Mouse (Mus musculus): ENCODE data around the gene Mob1a. TPM values are rescaled to one million over a fixed set of nuclear protein-coding genes. Genes with fewer than 3 reads are reported as not detected.

Gene Mob1a
- polyA plus RNA-seq, 1 experiment from 2014 or later = 60.1 TPM

- peak overlapping the region; percentile 76 for H3K4me2 ChIP-seq
- peaks cover 27% of the 10 kb centered on the region for H3K36me3 ChIP-seq
- no peak overlapping the region for H3K4me3 ChIP-seq
These were observed 10.5 kb upstream of the Mob1a start for GRCm38 (mm10) chr6:83315293-83315692.

DNA sequence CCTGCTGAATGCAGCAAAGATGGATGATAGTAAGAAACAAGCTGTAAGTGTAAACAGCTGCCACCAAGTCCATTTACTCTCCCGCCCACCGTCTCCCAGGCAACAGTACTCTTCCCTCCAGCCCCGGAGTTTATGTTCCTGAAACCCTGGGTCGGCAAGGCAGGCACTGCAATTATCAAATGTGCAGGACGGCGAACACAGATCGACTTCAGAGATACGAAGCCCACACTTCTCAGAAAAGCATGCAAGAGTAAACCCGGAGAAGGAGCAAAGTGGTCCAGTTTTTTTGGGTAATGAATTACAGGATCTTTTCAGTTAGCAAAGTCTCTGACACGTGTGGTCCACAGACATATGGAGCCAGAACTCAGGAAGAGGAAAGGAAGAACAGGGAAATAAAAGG is 9.8 kb upstream of the Mob1a start:
- Histone ChIP-seq H3K4me3 (peak overlapping the region; percentile 89), H3K4me2 (peak overlapping the region; percentile 76), H3K27ac (peak overlapping the region; percentile 11; the same call in 1 of the 2 replicates), H3K27me3 (no peaks in the 10 kb centered on the region), H3K9me3 (no peaks in the 10 kb centered on the region), H3K36me3 (peaks cover 20% of the 10 kb centered on the region), H3K4me1 (peaks cover 18% of the 10 kb centered on the region), H3K9ac (0 out of 2 replicates have a peak overlapping the region, but pooled peaks have one; percentile 58)
- no peak for ATAC-seq (ENCODE audit: insufficient number of reproducible peaks, insufficient read depth, low FRiP score, low TSS enrichment, low read depth)
- WGBS = 3% methylated on average over 10 of the region's 10 CpGs

More at GRCm38 (mm10) chr6:83315293-83315692, 10.5 kb upstream of the Mob1a start:
- no peaks in the 10 kb centered on the region for H3K9me3 ChIP-seq
- H3K27ac ChIP-seq = no peak overlapping the region
- H3K27me3 ChIP-seq = no peaks in the 10 kb centered on the region
- H3K9ac ChIP-seq = no peak overlapping the region
- ATAC-seq (ENCODE audit: insufficient number of reproducible peaks, insufficient read depth, low FRiP score, low TSS enrichment, low read depth) = no peak
- H3K4me1 ChIP-seq = peaks cover 18% of the 10 kb centered on the region

DNA sequence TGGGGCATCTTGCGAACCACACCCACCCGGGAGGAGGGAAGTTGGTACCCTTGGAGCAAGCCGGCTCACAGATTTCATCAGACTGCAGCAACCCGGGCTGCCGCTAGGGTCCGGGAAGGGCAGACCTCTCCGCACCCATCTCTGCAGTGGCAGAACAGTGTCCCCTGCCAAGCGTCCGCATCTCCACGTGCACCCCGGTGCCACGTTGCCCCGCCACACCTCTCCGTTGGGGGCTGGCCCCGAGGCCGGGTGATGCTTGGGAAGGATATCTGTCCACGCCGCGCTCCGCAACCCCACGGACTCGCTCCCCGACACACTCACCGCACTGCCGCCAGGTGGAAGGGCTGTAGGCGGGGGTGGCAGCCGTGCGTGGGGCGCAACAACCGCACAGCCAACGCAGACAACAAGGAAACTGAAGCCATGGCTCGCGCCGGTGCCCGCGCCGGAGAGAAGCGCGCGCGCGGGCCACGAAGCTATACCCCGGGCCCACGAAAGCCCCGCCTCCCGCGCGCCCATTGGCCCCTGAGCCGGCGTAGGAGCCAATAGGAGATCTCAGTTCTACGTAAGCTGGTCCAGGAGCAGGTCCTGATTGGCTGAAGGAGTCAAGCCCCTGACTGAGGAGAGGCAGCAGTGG is 8.6 kb upstream of the Mob1a start:
- ATAC-seq (ENCODE audit: insufficient number of reproducible peaks, insufficient read depth, low FRiP score, low TSS enrichment, low read depth) = peak; percentile 98
- H3K27ac ChIP-seq = peak overlapping the region; percentile 51; the same call in 1 of the 2 replicates
- peaks cover 8% of the 10 kb centered on the region for H3K36me3 ChIP-seq
- peak overlapping the region; percentile 89 for H3K4me3 ChIP-seq
- H3K9me3 ChIP-seq = no peaks in the 10 kb centered on the region
- H3K4me1 ChIP-seq = peaks cover 18% of the 10 kb centered on the region
- under 1% methylated on average over 52 of the region's 52 CpGs for WGBS
- H3K9ac ChIP-seq = peak overlapping the region; percentile 83
- H3K27me3 ChIP-seq = no peaks in the 10 kb centered on the region
- H3K4me2 ChIP-seq = peak overlapping the region; percentile 76

DNA sequence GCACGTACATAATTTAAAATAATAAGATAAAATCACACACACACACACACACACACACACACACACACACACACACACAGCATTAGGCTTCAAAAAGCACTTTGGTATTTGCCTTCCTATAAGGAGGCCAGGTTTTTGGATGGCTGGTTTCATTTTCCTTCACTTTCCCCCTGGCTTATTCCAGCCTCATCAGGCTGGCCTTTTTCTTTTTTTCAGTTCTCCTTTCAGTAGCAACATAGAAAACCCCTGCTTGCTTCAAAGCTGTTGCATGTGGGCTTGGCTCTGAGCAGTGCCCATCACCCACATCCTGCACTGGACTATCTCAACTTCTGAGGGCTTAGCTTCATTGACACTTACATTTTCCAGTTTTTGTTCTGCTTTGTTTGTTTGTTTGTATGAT is 3.9 kb upstream of the Mob1a start:
- Histone ChIP-seq H3K9me3 (no peaks in the 10 kb centered on the region), H3K4me1 (peaks cover 7% of the 10 kb centered on the region), H3K4me3 (no peak overlapping the region), H3K4me2 (no peak overlapping the region), H3K27me3 (no peaks in the 10 kb centered on the region), H3K9ac (no peak overlapping the region), H3K36me3 (no peaks in the 10 kb centered on the region), H3K27ac (no peak overlapping the region)
- WGBS = 44% methylated on average over 1 of the region's 1 CpGs
- no peak for ATAC-seq (ENCODE audit: insufficient number of reproducible peaks, insufficient read depth, low FRiP score, low TSS enrichment, low read depth)

GRCm38 (mm10) chr6:83322794-83323193 is 3.0 kb upstream of the Mob1a start:
- ATAC-seq (ENCODE audit: insufficient number of reproducible peaks, insufficient read depth, low FRiP score, low TSS enrichment, low read depth) = no peak
- Histone ChIP-seq H3K4me1 (peaks cover 12% of the 10 kb centered on the region), H3K9me3 (no peaks in the 10 kb centered on the region), H3K27me3 (no peaks in the 10 kb centered on the region), H3K4me3 (no peak overlapping the region), H3K36me3 (no peaks in the 10 kb centered on the region), H3K4me2 (no peak overlapping the region), H3K9ac (no peak overlapping the region), H3K27ac (no peak overlapping the region)
- WGBS = 58% methylated on average over 2 of the region's 2 CpGs

GRCm38 (mm10) chr6:83323652-83324419 is 2.0 kb upstream of the Mob1a start:
- peaks cover 13% of the 10 kb centered on the region for H3K4me1 ChIP-seq
- WGBS = 64% methylated on average over 8 of the region's 8 CpGs

GRCm38 (mm10) chr6:83326394-83326736 is 549 bp downstream of the Mob1a start:
- Histone ChIP-seq H3K4me2 (peak overlapping the region; percentile 74), H3K27me3 (no peaks in the 10 kb centered on the region), H3K9ac (peak overlapping the region; percentile 87), H3K9me3 (no peaks in the 10 kb centered on the region), H3K36me3 (peaks cover 22% of the 10 kb centered on the region), H3K4me1 (peaks cover 13% of the 10 kb centered on the region), H3K4me3 (peak overlapping the region; percentile 68), H3K27ac (peak overlapping the region; percentile 95)
- 8% methylated on average over 6 of the region's 6 CpGs for WGBS
- no peak for ATAC-seq (ENCODE audit: insufficient number of reproducible peaks, insufficient read depth, low FRiP score, low TSS enrichment, low read depth)

More at GRCm38 (mm10) chr6:83323652-83324419, 2.0 kb upstream of the Mob1a start:
- no peak overlapping the region for H3K27ac ChIP-seq
- H3K4me2 ChIP-seq = no peak overlapping the region
- H3K4me3 ChIP-seq = no peak overlapping the region
- 0 out of 2 replicates have a peak overlapping the region, but pooled peaks have one; percentile 11 for H3K9ac ChIP-seq
- H3K36me3 ChIP-seq = peaks cover 2% of the 10 kb centered on the region; the same call in 1 of the 2 replicates
- no peak for ATAC-seq (ENCODE audit: insufficient number of reproducible peaks, insufficient read depth, low FRiP score, low TSS enrichment, low read depth)
- H3K9me3 ChIP-seq = no peaks in the 10 kb centered on the region
- H3K27me3 ChIP-seq = no peaks in the 10 kb centered on the region

GRCm38 (mm10) chr6:83326761-83327160 is 945 bp downstream of the Mob1a start:
- Histone ChIP-seq H3K4me3 (peak overlapping the region; percentile 68), H3K4me2 (peak overlapping the region; percentile 74), H3K4me1 (peaks cover 13% of the 10 kb centered on the region), H3K9ac (peak overlapping the region; percentile 87), H3K36me3 (peaks cover 26% of the 10 kb centered on the region), H3K27ac (no peak overlapping the region), H3K9me3 (no peaks in the 10 kb centered on the region), H3K27me3 (no peaks in the 10 kb centered on the region)
- 56% methylated on average over 6 of the region's 6 CpGs for WGBS
- ATAC-seq (ENCODE audit: insufficient number of reproducible peaks, insufficient read depth, low FRiP score, low TSS enrichment, low read depth) = no peak

DNA sequence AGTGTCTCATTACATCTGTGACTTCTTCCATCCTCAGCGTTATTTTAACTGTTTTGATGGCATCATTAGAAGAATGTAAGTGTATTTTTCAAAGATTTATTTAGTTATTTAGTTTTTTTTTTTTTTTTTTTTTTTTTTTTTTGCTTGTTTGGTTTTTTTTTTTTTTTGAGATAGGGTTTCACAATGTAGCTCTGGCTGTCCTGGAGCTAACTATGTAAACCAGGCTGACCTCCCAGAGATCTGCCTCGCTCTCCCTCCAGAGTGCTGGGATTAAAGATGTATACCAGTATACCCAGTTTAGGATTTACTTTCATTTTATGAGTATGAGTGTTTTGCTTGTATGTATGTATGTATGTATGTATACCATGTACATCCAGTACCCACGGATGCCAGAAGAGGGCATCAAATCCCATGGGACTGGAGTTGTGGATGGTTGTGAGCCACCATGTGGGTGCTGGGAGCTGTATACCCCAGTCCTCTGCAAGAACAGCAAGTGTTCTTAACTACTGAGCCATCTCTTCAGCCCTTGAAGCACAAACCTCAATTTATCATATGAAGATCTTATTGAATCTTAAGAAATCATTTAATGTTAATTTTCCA is 1.9 kb downstream of the Mob1a start:
- H3K9ac ChIP-seq = no peak overlapping the region
- H3K27me3 ChIP-seq = no peaks in the 10 kb centered on the region
- WGBS = 88% methylated on average over 3 of the region's 3 CpGs
- no peak overlapping the region for H3K4me3 ChIP-seq
- peaks cover 13% of the 10 kb centered on the region for H3K4me1 ChIP-seq
- ATAC-seq (ENCODE audit: insufficient number of reproducible peaks, insufficient read depth, low FRiP score, low TSS enrichment, low read depth) = no peak
- H3K9me3 ChIP-seq = no peaks in the 10 kb centered on the region
- peaks cover 34% of the 10 kb centered on the region for H3K36me3 ChIP-seq
- H3K27ac ChIP-seq = no peak overlapping the region
- H3K4me2 ChIP-seq = no peak overlapping the region

GRCm38 (mm10) chr6:83341387-83341786 is 15.6 kb downstream of the Mob1a start:
- Histone ChIP-seq H3K9ac (no peak overlapping the region), H3K4me2 (no peak overlapping the region), H3K4me3 (no peak overlapping the region), H3K9me3 (no peaks in the 10 kb centered on the region), H3K27ac (no peak overlapping the region), H3K36me3 (peaks cover 58% of the 10 kb centered on the region), H3K27me3 (no peaks in the 10 kb centered on the region), H3K4me1 (no peaks in the 10 kb centered on the region)
- no peak for ATAC-seq (ENCODE audit: insufficient number of reproducible peaks, insufficient read depth, low FRiP score, low TSS enrichment, low read depth)
- 75% methylated on average over 3 of the region's 3 CpGs for WGBS

GRCm38 (mm10) chr6:83342957-83343356 is 17.1 kb downstream of the Mob1a start:
- H3K27ac ChIP-seq = no peak overlapping the region
- no peak for ATAC-seq (ENCODE audit: insufficient number of reproducible peaks, insufficient read depth, low FRiP score, low TSS enrichment, low read depth)
- no peak overlapping the region for H3K4me2 ChIP-seq
- H3K9ac ChIP-seq = no peak overlapping the region
- no peak overlapping the region for H3K4me3 ChIP-seq
- H3K9me3 ChIP-seq = no peaks in the 10 kb centered on the region
- H3K4me1 ChIP-seq = no peaks in the 10 kb centered on the region
- no peaks in the 10 kb centered on the region for H3K27me3 ChIP-seq
- peaks cover 48% of the 10 kb centered on the region for H3K36me3 ChIP-seq
- 90% methylated on average over 2 of the region's 2 CpGs for WGBS
